Mouse (Mus musculus) T-helper 2 cell (primary cell): Measurements from ENCODE around the gene Ptbp1.

Source experiments
- in situ Hi-C: fragments of 300-600 bp; cut with MboI, MseI; formaldehyde crosslinking; loops from one replicate; pipeline ENCODE4 v1.15.1; 2025; ENCODE audit warnings: high pct_unique_total_duplicates

The Ptbp1 gene

GRCm38 (mm10) chr10:79853860-79854795 is at the start of gene Ptbp1:
Gene Ptbp1, plus strand, starts transcription at chr10:79854427.
- in situ Hi-C loops = no loop called here

DNA sequence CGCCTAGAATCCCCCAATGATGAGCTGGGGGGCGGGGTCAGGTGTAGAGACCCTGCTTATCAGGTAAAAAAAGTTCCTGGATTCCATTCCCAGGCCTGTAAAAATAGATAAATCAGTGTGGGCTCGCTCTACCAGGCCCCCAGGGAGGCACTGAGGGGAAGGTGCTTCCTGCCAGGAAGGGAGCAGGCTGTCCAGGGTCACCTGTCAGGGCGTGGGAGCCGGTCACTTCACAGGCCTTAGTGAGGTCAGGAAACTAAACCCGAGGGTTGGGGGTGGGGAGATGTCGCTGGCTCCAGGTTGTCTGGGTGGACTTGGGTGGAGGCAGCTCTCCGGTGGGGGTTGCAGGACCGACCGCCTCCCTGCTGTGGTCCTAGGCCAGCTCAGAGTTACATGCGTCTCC is 48.6 kb upstream of the Ptbp1 start:
- in situ Hi-C loops = no loop called here

DNA sequence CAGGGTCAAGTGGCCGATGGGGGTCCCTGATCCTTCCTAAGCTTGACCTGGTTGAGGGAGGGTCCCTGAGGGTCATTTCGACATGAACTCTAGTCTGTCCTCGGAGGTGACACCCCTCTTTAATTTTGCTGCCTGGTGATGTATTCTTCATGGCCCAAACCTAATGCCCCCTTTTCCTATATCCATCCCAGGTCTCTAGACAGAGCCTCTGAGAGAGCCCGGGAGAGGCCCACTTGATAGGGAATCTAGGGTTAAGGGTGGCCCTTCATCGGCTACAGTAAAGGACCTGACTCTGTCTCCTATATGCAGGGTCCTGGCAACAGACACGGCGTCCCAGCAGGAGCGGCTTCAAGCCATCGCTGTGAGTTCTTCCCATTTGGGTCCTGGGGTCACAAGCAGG is 47.9 kb upstream of the Ptbp1 start:
- in situ Hi-C loops = no loop called here

- in situ Hi-C loops = no loop called here
These were observed 47.3 kb upstream of the Ptbp1 start for GRCm38 (mm10) chr10:79806972-79807371.

GRCm38 (mm10) chr10:79807826-79808225 is 46.4 kb upstream of the Ptbp1 start:
- in situ Hi-C loops = no loop called here

- in situ Hi-C loops = no loop called here
These were observed 45.5 kb upstream of the Ptbp1 start for GRCm38 (mm10) chr10:79808728-79809127.

DNA sequence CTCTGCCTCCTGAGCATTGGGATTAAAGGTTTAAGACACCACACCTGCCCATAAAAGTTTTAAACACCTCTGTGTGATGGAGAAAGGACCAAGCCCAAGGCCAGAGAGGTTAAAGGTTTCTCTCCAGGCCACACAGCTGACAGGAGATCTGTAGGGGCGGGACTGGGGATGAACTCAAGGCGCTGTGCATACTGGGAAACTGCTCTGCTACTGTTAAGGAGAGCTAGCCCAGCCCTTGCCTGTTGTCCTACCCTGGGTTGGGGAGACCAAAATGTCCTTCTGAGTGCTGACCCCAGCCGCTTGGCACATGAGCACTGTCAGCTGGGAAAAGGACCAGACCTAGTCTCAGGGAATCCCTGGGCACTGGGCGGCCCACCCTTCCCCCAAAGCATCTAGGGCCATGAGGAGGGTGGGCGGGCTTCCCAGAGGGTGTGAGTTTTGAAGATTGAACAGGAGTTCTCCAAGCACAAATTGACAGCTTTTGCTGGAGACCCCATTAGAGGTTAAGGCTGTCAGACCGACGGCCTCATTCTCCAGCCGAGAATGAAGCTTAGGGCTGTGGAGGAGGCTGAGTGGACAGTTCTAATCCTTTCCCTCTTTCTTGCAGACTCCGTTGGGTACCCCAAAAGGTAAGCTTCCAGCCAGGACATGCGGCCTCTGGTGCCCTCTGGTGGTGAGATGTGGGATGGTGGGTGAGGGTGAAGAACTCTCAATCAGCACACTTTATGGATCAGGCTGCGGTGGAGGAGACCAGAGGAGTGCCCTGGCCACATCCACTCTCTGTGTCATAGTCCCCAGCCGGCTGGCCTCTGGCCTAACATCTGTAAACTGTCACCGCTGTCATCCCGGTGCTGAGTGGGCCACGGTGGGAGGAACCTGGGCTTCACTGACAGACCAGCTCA is 42.2 kb upstream of the Ptbp1 start:
- in situ Hi-C loops = no loop called here

DNA sequence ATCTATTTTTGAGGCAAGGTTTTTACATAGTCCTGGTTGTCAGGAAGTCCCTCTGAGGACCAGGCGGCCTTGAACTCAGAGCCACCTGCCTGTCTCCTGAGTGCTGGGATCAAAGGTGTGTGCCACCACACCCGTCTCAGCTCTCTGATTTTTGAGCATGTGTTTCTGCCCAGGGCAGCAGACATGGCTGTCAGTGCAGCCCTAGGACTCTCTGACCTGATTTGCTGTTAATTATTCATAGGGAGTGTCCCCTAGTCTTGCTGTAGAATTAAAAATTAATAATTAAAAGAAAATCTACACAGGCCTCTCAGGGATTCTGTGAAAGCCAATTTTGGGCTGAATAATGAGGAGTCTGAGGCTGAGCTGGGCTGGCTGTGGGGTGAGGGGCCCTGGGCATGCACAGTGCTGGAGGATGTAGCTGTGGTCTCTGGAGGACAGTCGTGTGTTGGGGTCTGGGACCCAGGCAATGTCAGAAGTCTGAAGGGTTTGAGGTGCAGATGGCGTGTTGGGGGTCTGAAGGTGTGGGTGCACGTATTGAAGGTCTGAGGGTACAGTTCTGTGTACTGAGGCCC is 39.9 kb upstream of the Ptbp1 start:
- in situ Hi-C loops = no loop called here

- in situ Hi-C loops = no loop called here
These were observed 38.3 kb upstream of the Ptbp1 start for GRCm38 (mm10) chr10:79815671-79816494.

GRCm38 (mm10) chr10:79817111-79817510 is 37.1 kb upstream of the Ptbp1 start:
- in situ Hi-C loops = no loop called here

DNA sequence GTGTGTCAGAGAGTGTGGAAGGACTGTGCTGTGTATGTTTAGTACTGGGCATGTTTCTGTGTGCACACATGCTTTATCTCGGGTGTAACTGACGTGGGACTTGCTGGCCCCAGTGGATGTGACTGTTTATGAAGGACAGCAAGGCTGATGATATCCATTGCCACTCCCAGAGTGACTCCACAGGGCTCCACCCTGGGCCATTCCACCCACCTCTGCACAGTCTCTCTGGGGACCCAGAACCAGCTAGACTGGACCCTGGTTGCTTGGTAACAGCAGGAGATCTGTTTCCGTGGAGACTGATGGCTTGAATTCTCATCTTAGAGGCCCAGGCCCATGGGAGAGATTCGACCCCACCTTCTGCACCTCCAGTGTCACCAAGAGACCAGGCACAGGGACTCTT is 36.0 kb upstream of the Ptbp1 start:
- in situ Hi-C loops = no loop called here

DNA sequence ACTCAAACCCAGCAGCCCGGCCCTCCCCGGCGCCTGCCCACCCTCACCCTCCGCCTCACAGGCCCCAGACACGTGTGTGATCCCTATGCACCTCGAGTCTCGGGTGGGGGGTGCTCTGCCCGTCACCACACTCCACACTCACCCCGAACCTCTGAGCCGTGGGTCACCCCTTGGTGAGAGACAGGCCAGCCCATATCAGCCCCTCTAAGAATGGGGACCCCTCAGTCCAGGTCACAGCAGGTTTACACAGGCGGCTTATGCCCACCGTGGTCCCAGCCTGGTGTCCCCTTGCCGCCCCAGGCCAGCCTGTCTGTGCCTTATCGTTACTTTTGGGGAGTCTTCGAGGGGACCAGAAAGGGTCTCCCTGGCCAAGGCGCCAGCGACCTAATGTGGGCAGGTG is 34.6 kb upstream of the Ptbp1 start:
- in situ Hi-C loops = no loop called here

- in situ Hi-C loops = no loop called here
These were observed 34.0 kb upstream of the Ptbp1 start for GRCm38 (mm10) chr10:79820277-79820676.

DNA sequence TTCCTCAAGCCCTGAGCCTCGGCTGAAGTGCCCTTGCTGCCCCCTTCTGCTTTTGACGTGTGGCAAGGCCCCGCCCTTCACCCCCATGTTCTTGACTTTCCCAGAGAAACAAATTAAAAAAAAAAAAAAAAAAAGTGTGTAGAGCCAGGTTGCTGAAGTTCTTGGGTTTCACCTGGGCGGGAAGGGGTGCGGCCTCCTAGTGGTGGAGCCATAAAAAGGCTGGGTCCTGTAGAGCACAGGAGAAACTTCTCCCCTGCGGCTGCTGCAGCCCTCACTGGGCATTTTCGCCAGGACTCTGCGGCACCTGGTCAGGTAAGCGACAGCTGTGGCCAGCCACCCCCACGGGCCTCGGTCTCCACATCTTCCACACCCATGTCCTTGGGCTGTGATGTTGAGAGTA is 33.4 kb upstream of the Ptbp1 start, which contains the start of gene Misp:
Misp (plus strand) TSS at position 208 of the 400 bp plus-strand sequence.
- in situ Hi-C loops = no loop called here

DNA sequence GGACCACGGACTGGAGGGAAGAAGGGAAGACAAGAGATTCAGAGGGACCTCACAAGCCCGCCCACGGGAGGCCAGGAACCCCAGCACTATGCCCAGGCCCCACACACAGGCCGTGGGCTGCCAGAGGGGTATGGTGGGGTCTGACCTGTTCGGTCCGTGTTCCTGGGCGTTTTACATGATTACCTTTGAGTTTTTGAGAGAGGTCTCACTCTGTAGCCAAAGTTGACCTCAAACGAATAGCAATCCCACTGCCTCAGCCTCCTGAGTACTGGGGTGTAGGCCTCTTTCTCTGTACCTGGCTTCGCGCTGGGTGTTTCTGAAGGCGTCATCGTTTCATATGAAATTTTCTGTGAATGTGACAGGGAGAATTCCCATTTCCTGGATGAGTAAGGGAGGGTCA is 32.5 kb upstream of the Ptbp1 start:
- in situ Hi-C loops = no loop called here

GRCm38 (mm10) chr10:79822372-79822771 is 31.9 kb upstream of the Ptbp1 start:
- in situ Hi-C loops = no loop called here

DNA sequence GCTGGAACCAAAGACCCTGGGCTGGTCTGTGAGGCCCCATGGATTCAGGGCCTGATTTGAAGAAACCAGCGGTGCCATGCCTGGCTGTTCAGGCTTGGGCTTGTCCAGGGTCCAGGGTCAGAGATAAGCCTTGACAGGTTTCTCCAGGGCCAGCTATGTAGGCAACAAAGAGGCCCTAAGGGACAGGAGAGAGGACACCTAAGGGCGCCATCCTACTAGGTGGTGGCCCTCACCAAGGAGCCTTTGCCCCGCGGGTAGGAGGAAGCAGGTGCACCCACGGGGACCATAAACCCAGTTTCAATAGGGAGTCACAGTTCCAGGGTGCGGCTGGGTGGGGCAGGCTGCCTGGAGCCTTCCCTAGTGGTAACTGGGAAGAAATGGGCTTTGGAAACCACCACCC is 31.2 kb upstream of the Ptbp1 start:
- in situ Hi-C loops = no loop called here

DNA sequence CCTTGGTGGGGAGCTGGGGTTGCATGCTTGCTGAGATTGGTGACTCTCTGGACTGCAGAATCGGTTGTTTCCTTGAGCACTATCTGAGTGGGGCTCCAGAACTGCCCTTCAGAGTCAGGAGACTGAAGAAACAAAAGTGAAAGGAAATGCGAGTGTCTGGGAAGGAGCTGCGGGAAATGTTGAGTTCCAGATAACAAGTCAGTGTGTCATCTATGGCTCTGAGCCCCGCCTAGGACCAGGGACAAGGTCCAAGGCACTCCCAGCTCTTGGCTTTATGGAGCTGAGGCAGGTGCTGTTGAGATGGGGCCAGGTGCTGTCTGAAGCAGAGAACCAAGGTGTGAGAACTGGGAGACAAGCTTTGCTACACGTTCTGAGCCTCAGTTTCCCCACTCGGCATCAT is 29.8 kb upstream of the Ptbp1 start:
- in situ Hi-C loops = no loop called here

DNA sequence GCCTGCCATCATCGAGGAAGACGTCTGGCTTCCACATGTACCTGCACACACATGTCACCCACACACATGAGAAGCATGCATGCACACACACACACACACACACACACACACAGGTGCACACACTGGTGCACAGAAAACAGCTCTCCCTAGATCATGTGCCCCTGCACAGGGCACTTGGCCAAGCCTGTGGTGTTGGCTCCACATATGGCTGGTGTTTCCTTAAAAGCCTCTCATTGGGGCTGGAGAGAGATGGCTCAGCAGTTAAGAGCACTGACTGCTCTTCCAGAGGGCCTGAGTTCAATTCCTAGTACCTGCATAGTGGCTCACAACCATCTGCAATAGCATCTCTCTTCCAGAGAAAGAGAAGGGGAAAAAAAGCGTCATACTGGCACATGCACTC is 22.6 kb upstream of the Ptbp1 start:
- in situ Hi-C loops = no loop called here

- in situ Hi-C loops = no loop called here
These were observed 22.0 kb upstream of the Ptbp1 start for GRCm38 (mm10) chr10:79832026-79832785.
